Mouse (Mus musculus): ENCODE data around the gene Gpr108. TPM values are rescaled to one million over a fixed set of nuclear protein-coding genes. Genes with fewer than 3 reads are reported as not detected.

Gene Gpr108
- total RNA-seq, 1 experiment from 2014 or later = 96.4 TPM

DNA sequence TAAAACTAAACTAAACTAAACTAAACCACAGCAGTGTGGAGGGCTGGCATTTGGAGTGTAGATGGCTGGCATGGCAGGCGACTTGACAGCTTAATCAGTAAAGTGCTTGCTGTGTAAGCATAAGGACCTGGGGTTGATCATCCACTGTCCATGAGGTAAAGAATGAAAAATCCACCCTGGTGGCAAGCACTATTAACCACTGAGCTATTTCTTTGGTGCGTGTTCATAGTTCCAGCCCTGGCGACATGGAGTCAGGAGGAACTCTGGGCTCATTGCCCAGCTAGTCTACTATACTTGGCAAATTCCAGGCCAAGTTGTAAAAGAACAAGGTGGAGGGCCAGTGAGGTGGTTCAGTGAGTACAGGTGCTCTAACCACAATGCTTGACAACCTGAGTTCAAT, 40.3 kb downstream of the Gpr108 start:
- no peak for DNase-seq

DNA sequence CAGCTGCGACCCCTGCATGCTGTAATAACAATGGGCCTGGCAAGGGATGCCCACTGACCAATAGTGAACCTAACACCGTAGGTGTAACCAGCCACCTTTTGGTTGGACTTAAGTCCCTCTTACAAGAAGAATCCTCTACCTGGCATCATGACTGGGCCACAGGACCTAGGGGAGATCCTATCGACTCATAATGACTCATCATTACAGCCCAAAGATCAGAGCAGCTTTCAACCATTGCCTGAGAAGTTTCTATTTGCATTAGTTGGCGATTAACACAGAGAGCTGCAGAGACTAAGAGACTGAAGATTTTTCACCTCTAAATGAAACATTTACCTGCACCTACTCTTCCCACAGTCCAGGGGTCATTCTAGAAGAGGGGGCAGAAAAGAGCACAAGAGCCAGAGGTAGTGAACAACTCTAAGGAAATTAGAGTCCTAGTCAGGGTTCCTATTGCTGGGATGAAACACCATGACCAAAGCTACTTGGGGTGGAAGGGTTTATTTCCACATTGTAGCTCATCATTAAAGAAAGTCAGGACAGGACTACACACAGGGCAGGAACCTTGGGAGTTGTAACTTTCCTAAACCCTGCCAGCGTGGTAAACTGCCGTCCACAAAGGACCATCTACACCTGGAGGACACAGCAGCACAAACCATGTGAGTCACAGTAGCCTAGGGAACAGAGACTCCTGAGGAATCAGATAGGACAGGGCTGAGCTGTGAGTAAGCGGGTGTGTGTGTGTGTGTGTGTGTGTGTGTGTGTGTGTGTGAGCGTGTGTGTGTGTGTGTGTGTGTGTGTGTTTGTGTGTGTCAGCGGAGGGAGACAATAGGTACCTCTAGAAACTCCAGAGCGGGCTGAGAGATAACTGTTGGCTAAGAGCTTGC, 46.2 kb downstream of the Gpr108 start:
- no peak for DNase-seq

DNA sequence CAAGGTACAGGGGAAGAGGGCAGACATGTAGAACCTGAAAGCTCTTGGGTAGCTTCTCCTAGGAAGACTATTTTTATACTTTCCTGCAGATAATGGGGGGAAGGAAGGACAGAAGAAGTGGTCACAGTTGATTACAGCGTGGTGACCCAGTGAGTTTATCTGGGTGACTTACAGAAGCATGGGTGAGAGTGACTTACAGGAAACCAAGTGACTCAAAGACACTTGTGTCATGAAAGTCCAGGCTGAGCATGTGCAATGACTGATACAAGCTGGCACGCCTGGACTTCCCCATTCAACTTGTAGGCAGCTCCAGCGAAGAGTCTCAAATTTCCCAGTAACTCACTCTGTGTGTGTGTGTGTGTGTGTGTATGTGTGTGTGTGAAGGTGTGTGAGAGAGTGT, 50.0 kb downstream of the Gpr108 start:
- DNase-seq = no peak

DNA sequence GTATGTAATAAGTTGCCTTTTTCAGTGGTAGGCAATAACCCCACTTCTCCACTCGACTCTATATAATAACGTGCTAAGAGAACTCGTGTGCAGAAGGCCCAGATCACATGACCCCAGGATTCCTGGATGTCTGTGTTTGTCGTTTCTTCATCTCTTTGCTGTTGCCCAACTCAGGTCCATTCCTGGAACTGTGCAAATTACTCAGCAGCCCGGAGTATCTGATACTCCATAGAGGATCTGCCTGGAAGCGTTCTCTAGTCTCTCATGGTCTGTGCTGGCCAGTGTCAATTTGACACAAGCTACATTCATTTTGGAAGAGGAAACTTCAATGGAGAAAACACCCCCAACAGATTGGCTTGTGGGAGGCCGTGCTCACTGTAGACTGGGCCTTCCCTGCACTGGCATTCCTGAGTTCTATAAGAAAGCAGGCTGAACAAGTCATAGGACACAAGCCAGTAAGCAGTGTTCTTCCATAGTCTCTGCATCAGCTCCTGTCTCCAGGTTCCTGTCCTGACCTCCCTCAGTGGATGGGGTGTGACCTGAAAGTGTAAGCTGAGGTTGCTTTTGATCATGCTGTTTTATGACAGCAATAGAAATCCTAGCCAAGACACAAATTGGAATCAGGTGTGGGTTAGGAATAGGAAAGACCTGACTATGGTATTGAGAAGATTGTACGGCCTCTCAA, 52.8 kb downstream of the Gpr108 start:
- DNase-seq = no peak

DNA sequence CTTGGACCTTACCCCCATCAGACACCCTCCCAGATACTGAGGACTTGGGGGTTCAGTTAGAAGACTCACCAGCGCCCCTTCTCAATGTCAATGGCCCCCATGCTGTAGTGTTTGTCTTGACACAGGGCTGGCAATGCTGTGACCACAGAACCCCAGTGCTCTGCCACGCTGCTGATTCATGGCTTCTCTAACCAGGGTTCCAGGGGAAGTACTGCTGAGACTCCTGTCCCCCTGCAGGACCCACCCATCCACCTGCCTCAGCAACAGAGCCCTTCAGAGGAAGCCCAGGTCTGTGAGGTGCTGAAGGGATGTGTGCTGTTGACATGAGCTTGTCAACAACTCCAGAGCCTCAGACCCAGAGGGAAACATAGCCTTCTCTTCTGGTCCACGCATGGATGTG, 53.5 kb downstream of the Gpr108 start:
- DNase-seq = no peak

DNA sequence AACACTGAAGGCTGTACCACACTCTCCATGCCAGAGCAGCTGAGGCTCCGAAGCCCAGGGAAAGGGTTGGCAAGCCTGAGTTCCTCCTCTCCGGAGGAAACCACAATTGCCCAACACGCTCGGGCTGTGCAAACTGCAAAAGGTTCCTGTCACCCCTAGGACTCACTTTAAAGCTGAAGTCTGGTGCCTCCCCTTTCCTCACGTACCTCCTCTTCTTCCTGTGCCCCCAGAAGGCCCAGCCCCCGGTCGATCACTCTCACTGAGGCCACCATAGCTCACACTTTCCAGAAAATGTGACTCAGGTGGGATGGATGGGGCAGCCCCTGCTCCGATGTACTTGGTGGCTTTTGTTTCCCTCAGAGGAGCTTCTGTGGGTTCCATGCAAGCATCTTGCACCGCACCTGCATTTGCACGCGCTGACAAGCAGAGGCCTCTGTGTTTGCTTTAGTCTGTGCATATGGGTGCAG, 54.2 kb downstream of the Gpr108 start, which contains the start of gene Tnfsf14:
Gene Tnfsf14 (minus strand): TSS at position 137 of the 467 bp plus-strand sequence.
- no peak for DNase-seq

DNA sequence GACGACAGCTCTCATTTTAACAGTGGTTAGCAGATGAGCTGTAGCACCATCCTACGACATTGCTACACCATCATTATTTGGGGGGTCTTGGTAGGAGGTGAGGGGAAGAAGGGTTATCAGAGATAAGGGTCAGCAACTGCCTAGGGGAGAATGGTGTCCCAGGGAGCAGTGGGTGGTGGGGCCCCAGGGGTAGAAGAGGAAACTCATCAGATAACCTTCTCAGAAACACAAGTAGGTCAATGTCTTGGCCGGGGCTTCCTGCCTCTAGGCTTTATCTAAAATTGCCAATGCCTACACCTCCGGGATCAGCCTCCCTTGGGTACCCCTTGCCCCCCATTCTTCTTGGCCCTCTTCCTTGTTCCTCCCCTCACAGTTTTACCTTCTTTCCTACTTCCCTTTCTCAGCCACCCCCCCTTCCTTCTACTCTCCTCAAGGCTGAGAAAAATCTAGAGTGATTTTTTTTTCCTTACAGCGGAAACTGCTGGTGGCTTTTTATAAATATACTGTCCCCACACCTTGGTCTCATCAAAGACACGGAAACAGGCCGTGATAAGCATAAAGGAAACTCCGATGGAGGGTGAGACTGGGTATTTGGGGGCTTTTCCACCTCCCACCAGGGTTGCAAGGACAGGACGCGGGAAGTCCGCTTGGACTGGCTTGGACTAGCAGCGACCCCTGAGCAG, 59.6 kb downstream of the Gpr108 start:
- no peak for DNase-seq

DNA sequence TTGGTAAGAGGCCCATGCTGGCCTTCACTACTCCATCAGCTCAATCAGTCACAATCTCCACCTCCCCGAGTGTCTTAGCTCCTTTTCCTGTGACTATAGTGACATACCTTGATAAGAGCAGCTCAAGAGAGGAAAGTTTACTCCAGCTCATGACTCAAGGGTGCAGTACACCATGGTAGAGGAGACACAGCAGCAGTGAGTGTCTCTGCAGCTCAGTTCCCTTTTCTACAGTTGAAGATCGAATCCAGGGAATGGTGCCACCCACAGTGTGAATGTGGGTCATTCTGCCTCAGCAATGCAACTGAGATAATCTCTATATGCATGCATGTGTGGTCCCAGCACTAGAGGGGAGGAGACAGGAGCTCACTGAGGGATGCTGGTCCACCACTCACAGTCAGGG, 62.6 kb downstream of the Gpr108 start:
- no peak for DNase-seq

Small RNAs within 50 kb of the gene (microRNA-seq; reads per million reads assigned to microRNA genes)
- 0.34 to 0.36 reads per million in 2 experiments for gene Mir6978

Other genes with a start within 250 kb of the Gpr108 start
- 0.76 and 2.3 TPM in 2 replicates for gene Pspn, start 248.4 kb downstream of the Gpr108 start, total RNA-seq (2021)
- 46.1 and 55.3 TPM in 2 replicates for gene Gtf2f1, start 237.2 kb downstream of the Gpr108 start, total RNA-seq (2021)
- gene Gm17949, start 237.0 kb downstream of the Gpr108 start, total RNA-seq (2021) = 0.64 TPM in 1 of 2 replicates, not detected in the other
- gene Khsrp, start 216.9 kb downstream of the Gpr108 start, total RNA-seq (2021) = 94.9 and 115 TPM in 2 replicates
- not detected in 2 replicates for gene Slc25a41, start 206.8 kb downstream of the Gpr108 start, total RNA-seq (2021)
- 1.4 TPM in 1 of 2 replicates, not detected in the other for gene Crb3, start 189.3 kb downstream of the Gpr108 start, total RNA-seq (2021)
- gene Slc25a23, start 188.6 kb downstream of the Gpr108 start, total RNA-seq (2021) = 89.2 and 96.3 TPM in 2 replicates
- 1.6 TPM in 1 of 2 replicates, not detected in the other for gene Dennd1c, start 169.9 kb downstream of the Gpr108 start, total RNA-seq (2021)
- gene Tubb4a, start 160.7 kb downstream of the Gpr108 start, total RNA-seq (2021) = 4.0 and 5.0 TPM in 2 replicates
- gene Tnfsf9, start 143.1 kb downstream of the Gpr108 start, total RNA-seq (2021) = 0.39 and 0.71 TPM in 2 replicates
- not detected in 2 replicates for gene Cd70, start 98.7 kb downstream of the Gpr108 start, total RNA-seq (2021)
- gene Tnfsf14, start 54.3 kb downstream of the Gpr108 start, total RNA-seq (2021) = not detected in 2 replicates
- gene C3, start 20.3 kb downstream of the Gpr108 start, total RNA-seq (2021) = 280 and 456 TPM in 2 replicates
- gene Trip10, start 1.0 kb upstream of the Gpr108 start, total RNA-seq (2021) = 51.9 and 64.8 TPM in 2 replicates
- 1.1 and 1.7 TPM in 2 replicates for gene Vav1, start 30.7 kb upstream of the Gpr108 start, total RNA-seq (2021)
- 2.4 and 4.1 TPM in 2 replicates for gene Adgre1, start 110.2 kb upstream of the Gpr108 start, total RNA-seq (2021)

All from adrenal gland, postnatal 25 days (tissue).